Mouse (Mus musculus): ENCODE results near the gene Pdia4.
"Not testable (repeated sequence)": the region's sequence is repeated elsewhere in the genome, so short reads cannot be mapped to it uniquely, and the experiment has no call there.

The Pdia4 gene

DNA sequence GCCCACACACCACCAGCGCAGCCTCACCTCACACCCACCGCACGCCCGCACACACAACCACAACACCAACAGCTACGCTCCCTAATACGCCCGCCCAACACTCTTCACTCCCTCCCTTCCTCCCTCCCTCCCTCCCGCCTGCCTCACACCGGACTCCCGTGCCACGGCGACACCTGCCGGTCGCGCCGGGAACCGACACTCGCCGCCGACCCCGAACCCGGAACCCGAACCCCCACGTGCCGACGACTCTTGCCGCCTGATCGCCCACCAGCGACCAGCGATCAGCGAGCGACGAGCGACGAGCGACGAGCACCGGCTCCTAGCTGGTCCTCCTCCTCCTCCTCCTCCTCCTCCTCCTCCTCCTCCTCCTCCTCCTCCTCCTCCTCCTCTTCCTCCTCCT lies 55.4 kb downstream of the Pdia4 start:
- DNase-seq, result peak; percentile 89

DNA sequence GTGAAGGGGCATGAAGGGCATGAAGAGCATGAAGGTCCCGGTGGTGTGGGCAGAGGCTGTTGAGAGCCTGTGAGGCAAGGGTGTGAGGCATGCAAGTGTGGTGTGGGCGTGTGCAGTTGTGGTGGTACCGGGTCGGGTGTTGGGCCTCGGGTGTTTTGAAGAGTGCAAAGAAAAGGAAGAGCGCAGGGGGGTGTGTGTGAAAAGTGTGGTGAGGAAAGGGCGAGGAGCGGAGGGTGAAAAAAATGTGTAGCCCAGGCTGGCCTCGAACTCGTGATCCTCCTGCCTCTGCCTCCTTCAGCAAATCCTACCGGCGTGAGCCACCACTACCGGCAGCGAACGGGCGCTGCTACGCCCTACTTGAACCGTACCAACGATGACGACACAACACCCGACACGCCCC lies 55.8 kb downstream of the Pdia4 start:
- DNase-seq, result not testable (repeated sequence)

DNA sequence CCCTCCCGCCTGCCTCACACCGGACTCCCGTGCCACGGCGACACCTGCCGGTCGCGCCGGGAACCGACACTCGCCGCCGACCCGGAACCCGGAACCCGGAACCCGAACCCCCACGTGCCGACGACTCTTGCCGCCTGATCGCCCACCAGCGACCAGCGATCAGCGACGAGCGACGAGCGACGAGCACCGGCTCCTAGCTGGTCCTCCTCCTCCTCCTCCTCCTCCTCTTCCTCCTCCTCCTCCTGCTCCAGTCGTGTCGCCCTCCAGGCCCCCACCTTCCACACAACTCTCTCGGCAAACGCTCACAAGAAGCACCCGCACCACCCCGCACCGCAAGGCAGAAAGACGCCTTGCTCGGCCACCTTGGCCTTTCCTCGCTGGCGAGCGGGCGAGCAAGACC lies 60.1 kb downstream of the Pdia4 start:
- peak in 1 of 2 experiments; percentile 23 for DNase-seq

DNA sequence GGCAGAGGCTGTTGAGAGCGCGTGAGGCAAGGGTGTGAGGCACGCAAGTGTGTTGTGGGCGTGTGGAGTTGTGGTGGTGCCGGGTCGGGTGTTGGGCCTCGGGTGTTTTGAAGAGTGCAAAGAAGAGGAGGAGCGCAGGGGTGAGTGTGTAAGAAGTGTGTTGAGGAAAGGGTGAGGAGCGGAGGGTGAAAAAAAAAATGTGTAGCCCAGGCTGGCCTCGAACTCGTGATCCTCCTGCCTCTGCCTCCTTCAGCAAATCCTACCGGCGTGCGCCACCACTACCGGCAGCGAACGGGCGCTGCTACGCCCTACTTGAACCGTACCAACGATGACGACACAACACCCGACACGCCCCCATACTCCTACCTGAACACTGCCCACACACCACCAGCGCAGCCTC lies 64.9 kb downstream of the Pdia4 start:
- DNase-seq, result peak; percentile 87 to 93

DNA sequence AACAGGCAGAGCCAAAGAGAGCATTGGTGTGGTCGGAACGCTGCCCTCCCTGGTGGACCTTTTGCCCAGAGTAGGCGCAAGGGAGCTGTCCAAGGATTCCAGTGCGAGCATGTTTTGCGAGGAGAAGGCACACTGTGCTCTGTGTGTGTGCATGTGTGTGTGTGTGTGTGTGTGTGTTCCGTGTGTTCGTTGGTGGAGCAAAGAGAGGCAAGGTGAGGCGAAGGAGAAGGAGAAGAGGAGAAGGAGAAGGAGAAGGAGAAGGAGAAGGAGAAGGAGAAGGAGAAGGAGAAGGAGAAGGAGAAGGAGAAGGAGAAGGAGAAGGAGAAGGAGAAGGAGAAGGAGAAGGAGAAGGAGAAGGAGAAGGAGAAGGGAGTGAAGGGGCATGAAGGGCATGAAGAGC lies 65.3 kb downstream of the Pdia4 start:
- not testable (repeated sequence) for DNase-seq

All from kidney, adult 8-10 months (tissue).